Mouse (Mus musculus): ENCODE results near the gene Gm48551.
A peak's percentile ranks its signal among the peaks of the same experiment; 100 is the strongest.

Gene Gm48551

GRCm38 (mm10) chr10:81383802-81384604, at the start of gene Gm48551, which contains the start of gene Dohh:
TSS of gene Gm48551 (plus strand) at chr10:81384466.
TSS of gene Dohh (plus strand) at chr10:81384428.
- peak; percentile 99 for DNase-seq

GRCm38 (mm10) chr10:81335393-81336340, 48.6 kb upstream of the Gm48551 start:
- DNase-seq = no peak

GRCm38 (mm10) chr10:81336558-81336957, 47.7 kb upstream of the Gm48551 start:
- DNase-seq = no peak

GRCm38 (mm10) chr10:81340551-81341332, 43.5 kb upstream of the Gm48551 start:
- DNase-seq = peak; percentile 32

- peak; percentile 65 for DNase-seq
Measured at GRCm38 (mm10) chr10:81341333-81341949, 42.8 kb upstream of the Gm48551 start.

- no peak for DNase-seq
Measured at GRCm38 (mm10) chr10:81342686-81343505, 41.4 kb upstream of the Gm48551 start, which contains the start of gene Gipc3. TSS of gene Gipc3 (minus strand) at chr10:81343266.

- peak; percentile 47 for DNase-seq
Measured at GRCm38 (mm10) chr10:81344421-81345161, 39.7 kb upstream of the Gm48551 start.

- DNase-seq = no peak
Measured at GRCm38 (mm10) chr10:81345162-81345534, 39.1 kb upstream of the Gm48551 start.

GRCm38 (mm10) chr10:81346453-81347067, 37.7 kb upstream of the Gm48551 start:
- peak; percentile 25 for DNase-seq

- DNase-seq = peak; percentile 50
Measured at GRCm38 (mm10) chr10:81349146-81349545, 35.1 kb upstream of the Gm48551 start.

- peak; percentile 67 for DNase-seq
Measured at GRCm38 (mm10) chr10:81349961-81350350, 34.3 kb upstream of the Gm48551 start.

- DNase-seq = peak; percentile 99
Measured at GRCm38 (mm10) chr10:81350351-81351063, 33.8 kb upstream of the Gm48551 start, which contains the start of gene Hmg20b. TSS of gene Hmg20b (minus strand) at chr10:81350480.

- DNase-seq = peak; percentile 51
Measured at GRCm38 (mm10) chr10:81351678-81352291, 32.5 kb upstream of the Gm48551 start.

GRCm38 (mm10) chr10:81354738-81355477, 29.4 kb upstream of the Gm48551 start:
- peak; percentile 38 for DNase-seq

- DNase-seq = peak; percentile 27
Measured at GRCm38 (mm10) chr10:81355533-81355932, 28.7 kb upstream of the Gm48551 start.

- peak; percentile 43 for DNase-seq
Measured at GRCm38 (mm10) chr10:81356352-81356990, 27.8 kb upstream of the Gm48551 start.
